Mouse (Mus musculus): ENCODE results near the gene Fars2. TPM values are rescaled to one million over a fixed set of nuclear protein-coding genes. Genes with fewer than 3 reads are reported as not detected.

Gene Fars2
- polyA plus RNA-seq, 1 experiment from 2014 or later, result 28.9 TPM

DNA sequence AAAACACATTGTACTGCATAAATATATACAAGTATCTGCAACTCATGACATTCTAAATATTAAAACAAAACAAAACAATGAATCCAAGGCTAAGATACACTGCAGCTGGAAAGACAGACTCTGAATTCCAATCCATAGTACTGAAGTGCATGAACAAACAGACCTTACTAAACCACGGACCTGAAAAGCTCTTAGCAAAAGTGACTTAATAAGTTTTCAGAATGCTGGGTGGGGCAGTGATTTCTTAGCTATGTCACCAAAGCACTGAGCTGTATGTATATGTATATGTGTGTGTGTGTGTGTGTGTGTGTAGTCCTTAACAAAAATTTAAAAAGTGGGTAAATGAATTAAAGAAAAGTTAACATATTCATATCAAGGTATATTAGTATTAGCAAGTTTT lies 511.9 kb downstream of the Fars2 start:
- Histone ChIP-seq H3K4me3 (no peak overlapping the region), H3K4me1 (replicated peaks) (no peaks in the 10 kb centered on the region), H3K4me2 (no peak overlapping the region), H3K27ac (replicated peaks) (no peak overlapping the region), H3K9me3 (no peaks in the 10 kb centered on the region), H3K36me3 (no peaks in the 10 kb centered on the region), H3K27me3 (no peaks in the 10 kb centered on the region), H3K9ac (no peak overlapping the region)
- ATAC-seq (ENCODE audit: low read depth), result no peak
- 82% methylated on average over 1 of the region's 1 CpGs for WGBS

DNA sequence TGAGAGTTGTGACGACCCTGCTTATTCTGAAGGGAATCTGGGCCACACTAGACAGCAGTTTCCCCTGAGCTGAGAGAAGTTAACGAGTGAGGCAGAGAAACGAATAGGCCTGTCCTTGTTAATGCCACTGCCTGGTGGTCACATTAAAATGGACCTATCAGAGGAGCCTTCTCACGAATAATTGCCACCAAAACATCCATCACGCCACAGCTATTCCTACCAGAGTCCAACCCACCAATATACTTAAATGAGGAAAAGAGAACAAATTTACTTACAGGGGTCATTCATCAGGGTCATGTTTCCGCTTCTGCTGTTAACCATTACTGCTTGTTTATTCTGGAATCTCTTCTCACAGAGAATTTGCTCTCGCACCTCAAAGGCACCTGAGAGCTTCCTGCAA lies 531.0 kb downstream of the Fars2 start:
- H3K9ac ChIP-seq, result no peak overlapping the region
- no peaks in the 10 kb centered on the region for H3K9me3 ChIP-seq
- no peak overlapping the region for H3K4me2 ChIP-seq
- no peak overlapping the region for H3K4me3 ChIP-seq
- H3K27ac ChIP-seq (replicated peaks), result no peak overlapping the region
- H3K27me3 ChIP-seq, result no peaks in the 10 kb centered on the region
- H3K36me3 ChIP-seq, result no peaks in the 10 kb centered on the region
- no peaks in the 10 kb centered on the region for H3K4me1 ChIP-seq (replicated peaks)
- 53% methylated on average over 7 of the region's 7 CpGs for WGBS
- ATAC-seq (ENCODE audit: low read depth), result no peak

DNA sequence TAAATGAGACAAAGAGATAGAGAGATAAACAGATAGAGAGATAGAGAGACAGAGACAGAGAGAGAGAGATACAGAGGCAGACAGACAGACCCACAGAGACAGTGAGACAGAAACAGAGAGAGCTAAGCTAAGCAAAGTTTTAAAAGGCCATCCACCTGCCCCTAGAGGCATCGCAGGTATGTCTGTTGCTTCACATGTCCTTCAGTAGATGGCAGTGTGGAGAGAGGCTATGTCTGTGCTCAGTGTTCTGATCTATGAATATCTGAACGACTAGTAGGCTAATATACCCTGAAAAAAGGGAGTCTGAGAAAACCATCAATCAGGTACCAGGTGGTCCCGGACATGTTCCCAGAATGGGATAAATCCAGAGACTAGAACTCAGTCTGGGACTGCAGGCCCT lies 537.0 kb downstream of the Fars2 start:
- no peak overlapping the region for H3K4me3 ChIP-seq

DNA sequence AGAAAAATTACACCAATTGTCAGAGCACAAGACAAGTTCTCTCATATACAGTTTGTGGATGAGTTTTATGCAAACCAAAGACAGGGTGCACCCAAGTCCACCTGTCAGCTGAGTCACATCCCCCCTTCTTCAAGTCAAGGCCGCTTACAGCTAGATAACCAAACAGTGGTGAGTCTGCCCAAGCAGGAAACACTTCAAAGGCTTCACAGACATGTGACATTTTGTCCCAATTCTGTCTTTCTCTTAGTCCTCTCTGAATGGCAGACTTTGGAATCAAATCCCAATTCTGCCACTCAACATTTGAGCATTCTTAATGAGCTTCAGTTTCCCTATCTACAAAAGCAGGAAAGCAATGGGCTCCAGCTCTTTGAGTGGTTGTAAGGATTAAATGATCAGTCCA lies 562.1 kb downstream of the Fars2 start:
- no peak overlapping the region for H3K9ac ChIP-seq
- no peak overlapping the region for H3K27ac ChIP-seq (replicated peaks)
- no peaks in the 10 kb centered on the region for H3K27me3 ChIP-seq
- H3K4me3 ChIP-seq, result no peak overlapping the region
- no peaks in the 10 kb centered on the region for H3K9me3 ChIP-seq
- no peaks in the 10 kb centered on the region for H3K36me3 ChIP-seq
- no peaks in the 10 kb centered on the region for H3K4me1 ChIP-seq (replicated peaks)
- no peak for ATAC-seq (ENCODE audit: low read depth)
- H3K4me2 ChIP-seq, result no peak overlapping the region
- 79% methylated on average over 1 of the region's 1 CpGs for WGBS

More for the DNA sequence above, 537.0 kb downstream of the Fars2 start:
- Histone ChIP-seq H3K36me3 (no peaks in the 10 kb centered on the region), H3K27me3 (no peaks in the 10 kb centered on the region), H3K4me2 (no peak overlapping the region), H3K4me1 (replicated peaks) (no peaks in the 10 kb centered on the region), H3K9ac (no peak overlapping the region), H3K9me3 (no peaks in the 10 kb centered on the region), H3K27ac (replicated peaks) (no peak overlapping the region)
- 74% methylated on average over 3 of the region's 3 CpGs for WGBS
- no peak for ATAC-seq (ENCODE audit: low read depth)

DNA sequence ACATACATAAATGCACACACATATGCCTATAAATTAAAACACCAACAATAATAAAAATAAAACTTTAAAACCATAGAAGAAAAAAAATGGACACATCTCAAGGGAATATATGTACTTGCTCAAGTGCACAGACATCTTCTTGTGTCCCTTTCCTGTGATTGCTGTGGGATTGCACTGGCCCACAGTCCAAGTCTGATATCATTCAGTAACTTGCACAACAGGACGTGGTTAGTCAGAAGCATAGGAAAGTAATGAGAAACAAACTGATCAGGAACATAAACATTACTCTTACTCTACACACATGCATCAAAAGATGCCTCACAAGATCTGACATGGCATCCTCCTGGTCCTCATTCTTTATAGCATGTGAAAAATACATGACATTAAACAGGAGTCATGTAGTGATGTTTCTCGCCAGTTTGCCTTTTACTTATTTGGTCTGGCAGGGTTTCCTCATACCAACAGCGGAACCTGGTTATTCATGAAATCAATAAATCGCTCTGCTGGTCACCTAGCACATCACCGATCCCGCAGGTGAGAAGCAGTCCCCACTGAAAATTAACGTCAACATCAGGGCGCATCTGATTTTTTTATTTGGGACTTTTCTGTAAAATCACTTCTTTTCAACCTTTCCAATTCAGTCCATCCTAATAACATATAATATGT lies 563.6 kb downstream of the Fars2 start:
- no peaks in the 10 kb centered on the region for H3K4me1 ChIP-seq (replicated peaks)
- H3K27me3 ChIP-seq, result no peaks in the 10 kb centered on the region
- 91% methylated on average over 8 of the region's 8 CpGs for WGBS
- H3K4me2 ChIP-seq, result no peak overlapping the region
- no peak for ATAC-seq (ENCODE audit: low read depth)
- H3K4me3 ChIP-seq, result no peak overlapping the region
- H3K9me3 ChIP-seq, result no peaks in the 10 kb centered on the region
- H3K27ac ChIP-seq (replicated peaks), result no peak overlapping the region
- no peaks in the 10 kb centered on the region for H3K36me3 ChIP-seq
- no peak overlapping the region for H3K9ac ChIP-seq

DNA sequence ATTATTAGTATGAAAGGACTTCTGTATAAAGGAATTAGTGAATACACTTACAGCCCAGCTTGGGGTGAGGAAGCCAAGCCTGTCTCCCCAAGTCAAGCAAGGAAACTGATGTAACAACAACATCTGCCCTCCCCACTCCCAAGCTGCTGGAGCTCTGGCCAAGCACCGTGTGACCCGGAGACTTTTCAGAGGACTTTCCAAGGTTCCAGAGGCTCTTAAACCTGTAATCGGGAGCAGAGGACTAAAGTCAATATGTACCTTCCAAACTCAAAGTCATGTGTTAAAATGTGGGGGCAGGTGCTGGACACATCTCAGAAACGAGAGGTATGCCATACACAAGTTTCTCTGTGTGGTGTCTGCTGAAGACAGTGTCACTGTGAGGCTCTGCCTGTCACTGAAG lies 566.4 kb downstream of the Fars2 start:
- Histone ChIP-seq H3K4me3 (no peak overlapping the region), H3K4me1 (replicated peaks) (no peaks in the 10 kb centered on the region), H3K9ac (no peak overlapping the region), H3K27ac (replicated peaks) (no peak overlapping the region), H3K27me3 (no peaks in the 10 kb centered on the region), H3K36me3 (no peaks in the 10 kb centered on the region), H3K4me2 (no peak overlapping the region), H3K9me3 (no peaks in the 10 kb centered on the region)
- WGBS, result 88% methylated on average over 4 of the region's 4 CpGs
- ATAC-seq (ENCODE audit: low read depth), result no peak

DNA sequence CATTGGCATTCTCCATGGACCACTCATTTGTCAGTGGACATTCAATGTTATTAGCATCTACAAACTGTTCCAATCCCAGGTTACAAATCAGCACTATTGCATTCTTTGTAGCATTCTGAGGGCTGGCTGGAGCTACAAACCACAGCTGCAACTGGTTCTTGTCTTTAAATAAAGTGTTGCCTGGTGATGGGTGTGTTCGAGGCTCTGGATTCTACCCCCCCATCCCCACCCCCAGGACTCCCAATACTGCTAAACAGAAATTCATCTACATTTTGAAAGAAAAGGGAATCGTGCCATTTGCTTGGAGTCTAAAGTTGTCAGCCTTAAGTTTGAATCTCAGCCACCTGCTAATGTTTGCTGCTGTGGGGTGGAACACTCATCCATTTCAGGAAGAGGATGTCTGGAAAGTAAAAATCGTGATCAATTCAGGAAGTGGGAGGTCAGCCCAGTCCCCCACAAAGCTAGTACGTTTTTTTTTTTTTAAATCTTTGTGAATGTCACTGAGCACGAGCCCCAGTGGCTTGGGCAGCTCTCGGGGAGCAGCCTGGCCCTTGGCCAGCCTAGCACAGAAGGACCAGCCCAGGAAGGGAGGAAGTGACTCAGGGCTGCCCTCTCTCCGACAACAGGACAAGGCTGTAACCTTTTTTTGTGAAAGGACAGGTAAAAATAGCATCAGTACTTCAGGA lies 578.4 kb downstream of the Fars2 start:
- Histone ChIP-seq H3K4me1 (replicated peaks) (no peaks in the 10 kb centered on the region), H3K4me2 (no peak overlapping the region), H3K27me3 (no peaks in the 10 kb centered on the region), H3K36me3 (no peaks in the 10 kb centered on the region), H3K9me3 (no peaks in the 10 kb centered on the region), H3K9ac (no peak overlapping the region), H3K4me3 (no peak overlapping the region), H3K27ac (replicated peaks) (no peak overlapping the region)
- no peak for ATAC-seq (ENCODE audit: low read depth)
- WGBS, result 69% methylated on average over 7 of the region's 7 CpGs

DNA sequence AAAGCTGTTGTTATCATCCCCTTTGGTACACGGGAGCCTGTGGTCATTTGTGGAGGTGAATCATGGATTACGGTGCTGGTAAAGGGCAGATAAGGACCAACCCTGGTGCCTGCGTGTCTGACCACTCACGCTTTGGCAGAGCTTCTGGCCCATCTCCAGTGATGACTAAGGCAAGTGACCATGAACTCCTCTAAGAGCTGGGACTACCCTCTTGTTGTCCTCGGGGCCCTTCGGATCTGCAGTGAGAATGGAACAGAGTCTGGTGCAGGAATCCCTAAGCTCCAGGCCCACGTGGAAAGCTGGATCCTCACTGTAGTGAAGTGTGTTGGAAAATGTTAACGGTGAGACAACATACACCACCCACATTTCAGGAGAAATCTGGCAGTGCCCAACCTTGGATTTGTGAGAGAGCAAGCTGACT lies 579.1 kb downstream of the Fars2 start:
- H3K27ac ChIP-seq (replicated peaks), result no peak overlapping the region
- no peaks in the 10 kb centered on the region for H3K4me1 ChIP-seq (replicated peaks)
- no peaks in the 10 kb centered on the region for H3K9me3 ChIP-seq
- no peak overlapping the region for H3K4me2 ChIP-seq
- no peaks in the 10 kb centered on the region for H3K36me3 ChIP-seq
- H3K4me3 ChIP-seq, result no peak overlapping the region
- WGBS, result 86% methylated on average over 8 of the region's 8 CpGs
- ATAC-seq (ENCODE audit: low read depth), result no peak
- H3K9ac ChIP-seq, result no peak overlapping the region
- no peaks in the 10 kb centered on the region for H3K27me3 ChIP-seq

DNA sequence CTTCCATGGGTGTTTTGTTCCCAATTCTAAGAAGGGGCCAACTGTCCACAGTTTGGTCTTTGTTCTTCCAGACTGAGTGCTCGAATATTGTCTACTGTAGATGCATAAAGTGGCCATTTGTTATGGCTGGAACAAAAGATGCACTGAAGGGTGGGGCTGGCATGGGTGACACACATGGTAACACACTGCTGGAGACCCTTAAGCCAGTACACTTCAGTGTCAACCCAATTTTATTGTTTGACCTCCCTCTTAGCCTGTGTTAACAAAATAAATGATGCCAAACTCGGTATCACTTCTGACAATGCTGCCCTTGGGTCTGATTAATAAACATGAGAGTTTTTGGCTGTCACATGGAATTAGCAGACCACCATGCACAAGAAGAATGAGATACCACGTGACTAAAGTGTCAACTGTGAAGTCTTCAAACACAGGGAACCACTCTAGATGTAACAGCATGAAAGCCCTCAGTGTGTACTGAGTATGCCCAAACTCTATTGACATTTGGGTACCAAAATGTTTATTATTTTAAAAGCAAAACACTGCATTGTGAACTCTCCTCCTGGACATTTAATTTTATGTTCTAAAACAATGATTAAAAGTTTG lies 590.0 kb downstream of the Fars2 start:
- no peaks in the 10 kb centered on the region for H3K27me3 ChIP-seq
- no peak overlapping the region for H3K27ac ChIP-seq (replicated peaks)
- ATAC-seq (ENCODE audit: low read depth), result no peak
- no peak overlapping the region for H3K4me2 ChIP-seq
- no peaks in the 10 kb centered on the region for H3K36me3 ChIP-seq
- H3K9ac ChIP-seq, result no peak overlapping the region
- no peak overlapping the region for H3K4me3 ChIP-seq
- H3K4me1 ChIP-seq (replicated peaks), result no peaks in the 10 kb centered on the region; the same call in 1 of the 2 replicates
- no peaks in the 10 kb centered on the region for H3K9me3 ChIP-seq
- WGBS, result 30% methylated on average over 3 of the region's 3 CpGs

DNA sequence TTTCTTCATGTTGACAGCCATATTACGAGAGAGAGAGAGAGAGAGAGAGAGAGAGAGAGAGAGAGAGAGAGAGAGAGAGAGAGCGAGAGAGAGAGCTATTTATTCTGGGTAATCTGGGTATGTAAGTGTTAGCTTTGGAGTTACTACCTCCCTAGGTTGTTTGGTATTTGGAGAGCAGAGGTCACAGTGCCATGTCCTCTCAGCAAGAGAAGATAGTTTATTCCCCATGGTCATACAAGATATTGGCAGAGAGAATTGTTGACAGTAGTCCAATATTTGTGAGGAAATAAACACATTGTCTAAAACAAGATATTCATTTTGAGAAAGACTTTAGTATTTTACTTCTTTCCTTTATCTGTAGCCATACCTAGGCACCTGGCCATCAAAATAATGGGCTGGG lies 596.9 kb downstream of the Fars2 start:
- H3K9ac ChIP-seq, result no peak overlapping the region
- no peaks in the 10 kb centered on the region for H3K27me3 ChIP-seq
- no peak overlapping the region for H3K4me3 ChIP-seq
- no peak overlapping the region for H3K4me2 ChIP-seq
- no peaks in the 10 kb centered on the region for H3K9me3 ChIP-seq
- no peaks in the 10 kb centered on the region for H3K36me3 ChIP-seq
- WGBS, result 69% methylated on average over 2 of the region's 2 CpGs
- no peak for ATAC-seq (ENCODE audit: low read depth)
- H3K4me1 ChIP-seq (replicated peaks), result no peaks in the 10 kb centered on the region
- no peak overlapping the region for H3K27ac ChIP-seq (replicated peaks)

DNA sequence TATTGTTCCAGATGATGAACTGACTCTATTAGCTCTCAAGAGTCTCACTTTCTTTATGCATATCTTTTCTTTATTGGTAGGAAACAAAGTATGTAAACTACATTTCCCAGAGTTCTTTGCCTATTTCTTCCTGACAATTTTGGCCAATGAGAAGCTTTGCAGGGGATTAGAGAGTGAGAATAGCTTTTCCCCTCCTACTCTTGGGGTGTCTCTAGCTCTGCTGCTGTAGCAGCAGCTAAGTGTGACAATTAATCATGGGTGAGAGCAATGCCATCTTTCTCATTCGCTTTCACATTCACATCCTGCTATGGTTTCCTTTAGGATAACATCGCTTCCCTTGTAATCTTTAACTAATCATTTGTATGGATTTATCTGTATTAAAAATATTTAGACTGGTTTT lies 599.5 kb downstream of the Fars2 start:
- H3K27ac ChIP-seq (replicated peaks), result no peak overlapping the region
- H3K9me3 ChIP-seq, result no peaks in the 10 kb centered on the region
- H3K9ac ChIP-seq, result no peak overlapping the region
- 64% methylated on average over 2 of the region's 2 CpGs for WGBS
- no peaks in the 10 kb centered on the region for H3K4me1 ChIP-seq (replicated peaks)
- ATAC-seq (ENCODE audit: low read depth), result peak; percentile 79; the same call in 1 of the 2 replicates
- H3K36me3 ChIP-seq, result no peaks in the 10 kb centered on the region
- H3K27me3 ChIP-seq, result peaks cover 19% of the 10 kb centered on the region
- no peak overlapping the region for H3K4me2 ChIP-seq
- H3K4me3 ChIP-seq, result no peak overlapping the region

DNA sequence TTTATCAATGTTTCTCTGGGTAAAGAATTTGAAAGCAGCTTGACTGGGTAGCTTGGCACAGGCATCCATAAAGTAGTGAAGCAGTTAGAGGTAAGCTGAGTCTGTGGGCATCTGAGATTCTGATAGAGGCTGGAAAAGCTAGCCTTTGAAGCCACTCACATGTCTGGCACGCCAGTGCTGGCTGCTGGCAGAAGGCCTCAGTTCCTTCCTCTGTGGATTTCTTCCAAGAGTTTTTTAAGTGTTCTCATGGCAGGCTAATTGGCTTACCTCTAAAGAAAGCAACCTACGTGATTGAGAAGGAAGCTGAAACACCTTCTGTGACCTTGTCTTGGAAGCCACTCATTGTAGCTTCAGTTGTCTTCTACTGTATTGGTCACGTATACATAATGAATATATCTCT lies 600.2 kb downstream of the Fars2 start:
- WGBS, result 76% methylated on average over 3 of the region's 3 CpGs
- Histone ChIP-seq H3K4me1 (replicated peaks) (no peaks in the 10 kb centered on the region), H3K36me3 (no peaks in the 10 kb centered on the region), H3K4me3 (no peak overlapping the region), H3K27ac (replicated peaks) (no peak overlapping the region), H3K27me3 (peaks cover 26% of the 10 kb centered on the region), H3K9me3 (no peaks in the 10 kb centered on the region), H3K4me2 (no peak overlapping the region), H3K9ac (no peak overlapping the region)
- ATAC-seq (ENCODE audit: low read depth), result no peak
